Mouse (Mus musculus): ENCODE measurements around the gene Hnrnpll. TPM values are rescaled to one million over a fixed set of nuclear protein-coding genes. Genes with fewer than 3 reads are reported as not detected.
"Not testable (repeated sequence)": the region's sequence is repeated elsewhere in the genome, so short reads cannot be mapped to it uniquely, and the experiment has no call there.

The Hnrnpll gene
- total RNA-seq, 2 experiments from 2014 or later: 62.8 to 67.1 TPM

DNA sequence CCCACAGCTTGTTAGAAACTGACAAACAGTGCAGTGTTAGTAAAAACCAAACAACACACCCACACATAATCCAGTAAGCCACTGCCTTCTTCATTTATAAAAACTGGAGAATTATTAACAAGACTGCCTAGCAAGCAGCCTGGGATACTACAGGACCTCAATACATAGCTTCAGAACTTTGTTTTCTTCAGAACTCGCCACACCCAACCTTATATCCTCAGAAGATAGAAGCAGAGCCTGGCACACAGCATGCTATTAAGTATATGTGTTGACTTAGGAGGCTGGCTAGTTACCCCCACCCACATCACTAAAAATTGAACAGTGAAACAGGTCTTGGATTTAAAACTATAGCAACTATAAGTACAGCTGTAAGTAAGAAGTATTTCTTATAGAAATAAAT, 10.5 kb downstream of the Hnrnpll start:
- DNase-seq (ENCODE audit: low spot score in 2 of 2): no peak
- no peak overlapping the region for H3K4me3 ChIP-seq
- H3K27ac ChIP-seq: 0 out of 2 replicates have a peak overlapping the region, but pooled peaks have one; percentile 1
- no peak for TF ChIP-seq CTCF (conservative IDR thresholded peaks at IDR 0.05)

GRCm38 (mm10) chr17:80049300-80049699, 12.8 kb downstream of the Hnrnpll start:
- TF ChIP-seq CTCF (conservative IDR thresholded peaks at IDR 0.05): peak; percentile 54
- DNase-seq (ENCODE audit: low spot score in 2 of 2): not testable (repeated sequence)

DNA sequence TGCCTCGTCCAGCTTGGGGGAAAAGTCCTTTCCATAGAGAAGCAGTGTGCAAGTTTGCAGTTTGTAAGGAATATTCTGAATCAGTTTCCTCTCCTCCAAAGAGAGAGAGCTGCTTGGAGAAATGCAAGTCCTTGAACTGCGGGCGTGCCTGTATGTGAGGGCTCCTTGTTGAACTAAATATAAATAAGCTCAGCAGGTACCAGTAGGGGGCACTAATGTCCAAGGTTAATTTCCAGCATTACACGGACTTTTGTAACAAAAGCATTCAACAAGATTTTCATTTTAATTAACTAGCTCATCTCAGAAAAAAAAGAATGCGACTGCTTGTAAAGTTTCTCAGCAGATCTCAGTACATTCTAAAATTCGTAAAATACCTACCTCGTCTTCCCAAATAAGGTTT, 13.9 kb downstream of the Hnrnpll start:
- H3K4me3 ChIP-seq: no peak overlapping the region
- peak; percentile 72 to 78 for DNase-seq (ENCODE audit: low spot score in 2 of 2)
- no peak overlapping the region for H3K27ac ChIP-seq
- peak; percentile 85 for TF ChIP-seq CTCF (conservative IDR thresholded peaks at IDR 0.05)

More at GRCm38 (mm10) chr17:80049300-80049699, 12.8 kb downstream of the Hnrnpll start:
- H3K27ac ChIP-seq, H3K4me3 ChIP-seq: not testable (repeated sequence)

DNA sequence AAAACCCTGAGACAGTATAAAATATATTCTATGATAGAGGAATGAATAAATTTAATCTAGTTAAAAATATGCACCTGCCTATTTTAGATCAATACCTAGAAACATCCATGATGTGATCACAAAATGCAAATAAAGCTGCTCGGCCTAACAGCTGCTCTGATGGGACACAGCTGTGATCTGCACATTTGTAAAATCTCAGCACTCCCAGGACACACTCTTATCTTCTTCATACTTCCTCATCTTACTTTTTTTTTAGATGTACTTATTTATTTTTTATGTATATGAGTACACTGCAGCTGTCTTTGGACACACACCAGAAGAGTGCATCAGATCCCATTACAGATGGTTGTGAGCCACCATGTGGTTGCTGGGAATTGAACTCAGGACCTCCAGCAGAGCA, 20.4 kb downstream of the Hnrnpll start:
- no peak for TF ChIP-seq CTCF (conservative IDR thresholded peaks at IDR 0.05)
- Histone ChIP-seq H3K4me3 (no peak overlapping the region), H3K27ac (no peak overlapping the region)
- DNase-seq (ENCODE audit: low spot score in 2 of 2): no peak

GRCm38 (mm10) chr17:80028675-80029074, 33.5 kb downstream of the Hnrnpll start:
- DNase-seq (ENCODE audit: low spot score in 2 of 2): no peak
- 0 out of 2 replicates have a peak, but pooled peaks have one; percentile 12 for TF ChIP-seq CTCF (conservative IDR thresholded peaks at IDR 0.05)
- no peak overlapping the region for H3K27ac ChIP-seq
- no peak overlapping the region for H3K4me3 ChIP-seq

- no peak overlapping the region for H3K4me3 ChIP-seq
- no peak for TF ChIP-seq CTCF (conservative IDR thresholded peaks at IDR 0.05)
- H3K27ac ChIP-seq: no peak overlapping the region
- no peak for DNase-seq (ENCODE audit: low spot score in 2 of 2)
Observed at GRCm38 (mm10) chr17:80026189-80026936, 35.8 kb downstream of the Hnrnpll start.

- no peak for TF ChIP-seq CTCF (conservative IDR thresholded peaks at IDR 0.05)
- Histone ChIP-seq H3K27ac (0 out of 2 replicates have a peak overlapping the region, but pooled peaks have one; percentile 18), H3K4me3 (no peak overlapping the region)
- DNase-seq (ENCODE audit: low spot score in 2 of 2): no peak
Observed at GRCm38 (mm10) chr17:80022090-80022489, 40.0 kb downstream of the Hnrnpll start.

GRCm38 (mm10) chr17:80020495-80020894, 41.6 kb downstream of the Hnrnpll start:
- DNase-seq (ENCODE audit: low spot score in 2 of 2): no peak
- H3K27ac ChIP-seq: no peak overlapping the region
- TF ChIP-seq CTCF (conservative IDR thresholded peaks at IDR 0.05): peak; percentile 59
- H3K4me3 ChIP-seq: no peak overlapping the region

GRCm38 (mm10) chr17:80018976-80019541, 43.1 kb downstream of the Hnrnpll start:
- no peak overlapping the region for H3K4me3 ChIP-seq
- H3K27ac ChIP-seq: no peak overlapping the region
- DNase-seq (ENCODE audit: low spot score in 2 of 2): no peak
- peak; percentile 69 for TF ChIP-seq CTCF (conservative IDR thresholded peaks at IDR 0.05)

GRCm38 (mm10) chr17:80018239-80018975, 43.7 kb downstream of the Hnrnpll start:
- no peak for TF ChIP-seq CTCF (conservative IDR thresholded peaks at IDR 0.05)
- Histone ChIP-seq H3K4me3 (no peak overlapping the region), H3K27ac (no peak overlapping the region)
- DNase-seq (ENCODE audit: low spot score in 2 of 2): no peak

DNA sequence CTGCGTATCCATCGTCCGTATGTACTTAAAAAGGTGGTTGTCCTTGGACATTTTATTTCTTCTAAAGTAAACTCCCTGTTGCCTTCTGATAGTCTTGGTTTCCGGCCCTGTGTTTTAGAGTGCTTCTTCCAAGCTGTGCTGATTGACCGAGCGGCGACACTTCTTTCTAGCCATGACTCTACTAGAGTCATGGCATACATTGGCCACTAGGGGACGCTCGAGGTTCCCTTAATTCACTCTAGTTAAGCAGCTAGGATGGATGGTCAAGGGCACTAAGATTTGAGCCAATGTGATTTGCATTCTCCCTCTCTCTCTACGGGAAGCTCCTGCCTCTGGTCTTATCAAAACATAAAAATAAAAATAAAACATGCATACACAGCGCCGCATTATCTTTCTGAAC, 44.7 kb downstream of the Hnrnpll start:
- Histone ChIP-seq H3K27ac (no peak overlapping the region), H3K4me3 (no peak overlapping the region)
- TF ChIP-seq CTCF (conservative IDR thresholded peaks at IDR 0.05): peak; percentile 97
- peak; percentile 37 to 70 for DNase-seq (ENCODE audit: low spot score in 2 of 2)

GRCm38 (mm10) chr17:80016400-80016799, 45.7 kb downstream of the Hnrnpll start:
- H3K4me3 ChIP-seq; H3K27ac ChIP-seq; DNase-seq (ENCODE audit: low spot score in 2 of 2): not testable (repeated sequence)

DNA sequence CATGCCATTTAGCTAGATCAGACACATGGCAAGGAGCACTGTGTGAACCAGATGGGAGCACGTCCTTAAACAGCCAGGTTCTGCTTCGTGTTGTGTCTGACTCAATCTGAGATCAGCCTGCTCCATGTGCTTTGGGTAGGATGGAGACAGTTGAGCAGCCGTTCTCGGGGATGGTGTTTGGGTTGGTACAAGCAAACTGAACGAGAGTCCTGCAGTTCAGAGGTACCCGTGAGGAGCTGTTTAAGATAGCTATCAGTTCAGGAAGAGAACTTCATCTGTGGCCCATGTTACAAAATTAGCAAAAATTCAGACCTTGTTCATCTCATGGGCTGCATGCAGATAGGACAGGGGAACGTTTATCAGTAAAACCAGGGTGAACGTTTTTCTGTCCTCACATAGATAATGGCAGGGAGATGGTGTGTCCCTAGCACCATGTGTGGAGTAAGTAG, 47.7 kb downstream of the Hnrnpll start:
- Histone ChIP-seq H3K27ac (no peak overlapping the region), H3K4me3 (no peak overlapping the region)
- no peak for TF ChIP-seq CTCF (conservative IDR thresholded peaks at IDR 0.05)
- peak in 1 of 2 experiments; percentile 24 for DNase-seq (ENCODE audit: low spot score in 2 of 2)
